Mouse (Mus musculus) kidney, embryonic 16.5 days (tissue): ENCODE data around the gene Ptpre. TPM values are rescaled to one million over a fixed set of nuclear protein-coding genes. Genes with fewer than 3 reads are reported as not detected.

ENCODE experiments used
- ATAC-seq: fragments of 200-750 bp; cut with Nextera tagmentation; 2 replicates; pipeline ENCODE4 v1.8.0; 2017; ENCODE audit warnings: moderate TSS enrichment; ENCODE audit not compliant: low FRiP score, low TSS enrichment
- H3K27ac ChIP-seq: fragments of 300-500 bp; sonication (generic); 2 replicates; pipeline ENCODE4 v1.5.1; 2014; ENCODE audit warnings: low read length
- H3K27me3 ChIP-seq: fragments of 300-500 bp; sonication (generic); 2 replicates; pipeline ENCODE4 v1.6.1; 2014; ENCODE audit warnings: low read length, control low read depth, mixed read lengths; ENCODE audit not compliant: insufficient read depth
- H3K36me3 ChIP-seq: fragments of 300-500 bp; sonication (generic); 2 replicates; pipeline ENCODE4 v1.6.1; 2014; ENCODE audit warnings: low read length, control low read depth, mixed read lengths; ENCODE audit not compliant: insufficient read depth
- H3K4me1 ChIP-seq: fragments of 300-500 bp; sonication (generic); 2 replicates; pipeline ENCODE4 v1.6.1; 2014; ENCODE audit warnings: low read length, control low read depth, mixed read lengths; ENCODE audit not compliant: insufficient read depth
- H3K4me2 ChIP-seq: fragments of 300-500 bp; sonication (generic); replicated peaks from 2 replicates; pipeline ENCODE4 v1.6.1; 2014; ENCODE audit warnings: low read depth, low read length
- H3K4me3 ChIP-seq: fragments of 300-500 bp; sonication (generic); 2 replicates; pipeline ENCODE4 v1.5.1; 2014; ENCODE audit warnings: mild to moderate bottlenecking, low read length
- H3K9ac ChIP-seq: fragments of 300-500 bp; sonication (generic); replicated peaks from 2 replicates; pipeline ENCODE4 v1.6.1; 2014; ENCODE audit warnings: low read length
- H3K9me3 ChIP-seq: fragments of 300-500 bp; sonication (generic); 2 replicates; pipeline ENCODE4 v1.6.1; 2016; ENCODE audit warnings: low read length, control low read depth
- WGBS: fragments of 180-500 bp; shearing (Covaris S2); extraction: QIAGEN DNeasy Blood & Tissue Kit; methylation state at CpG from one replicate; pipeline ENCODE4 v1.1.7; 2014; 5-methylcytosine and 5-hydroxymethylcytosine counted together
- polyA plus RNA-seq: library from polyadenylated mRNA; unstranded; fragments of >200 nt; fragmentation: Nextera tagmentation; extraction: Ambion mirVana; gene quantifications from 2 replicates; pipeline ENCODE4 v1.2.1, GENCODE M21; 2015

The Ptpre gene
- polyA plus RNA-seq, 1 experiment from 2014 or later: 1.3 TPM

DNA sequence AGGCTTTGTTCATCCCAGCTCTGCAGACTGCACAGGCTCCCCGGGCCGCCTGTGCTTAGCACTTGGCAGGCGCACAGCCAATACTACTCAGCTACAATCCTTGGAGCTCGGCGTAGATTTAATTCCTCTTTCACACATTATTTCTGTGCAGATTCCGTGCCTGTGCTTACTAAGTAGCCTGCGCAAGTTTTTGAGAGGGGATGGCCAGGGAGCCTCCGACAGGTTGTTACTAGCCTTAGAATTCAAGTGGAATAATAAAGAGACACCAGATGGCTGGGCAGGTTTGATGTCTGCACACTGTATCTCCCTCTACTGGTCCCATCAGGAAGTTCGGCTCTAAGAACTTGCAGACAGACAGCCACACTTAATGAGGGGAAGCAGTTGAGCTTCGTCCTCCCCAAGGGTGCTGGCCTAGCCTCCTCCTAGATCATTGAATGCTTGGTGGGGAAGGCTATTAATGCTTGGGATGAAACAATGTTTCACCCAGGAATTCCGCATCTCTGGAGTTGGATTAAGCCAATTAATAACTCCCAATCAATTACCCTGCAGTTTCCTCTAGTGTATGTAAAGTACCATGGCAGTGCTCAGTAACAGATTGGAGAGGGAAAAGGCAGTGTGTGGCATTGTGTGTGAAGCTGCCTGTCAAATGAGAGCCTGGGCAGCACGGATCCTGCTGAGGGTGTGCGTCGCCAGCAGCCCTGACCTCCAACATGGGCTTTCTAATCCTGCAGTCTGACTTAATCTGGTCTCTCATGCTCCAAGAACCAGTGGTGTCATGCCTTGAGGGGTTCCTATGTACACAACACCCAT lies 104.6 kb downstream of the Ptpre start:
- Histone ChIP-seq H3K27me3 (no peaks in the 10 kb centered on the region), H3K36me3 (no peaks in the 10 kb centered on the region), H3K4me1 (no peaks in the 10 kb centered on the region), H3K27ac (no peak overlapping the region), H3K9me3 (no peaks in the 10 kb centered on the region), H3K4me3 (no peak overlapping the region), H3K4me2 (no peak overlapping the region), H3K9ac (no peak overlapping the region)
- 66% methylated on average over 14 of the region's 14 CpGs for WGBS
- ATAC-seq: no peak; the same call in 1 of the 2 replicates

DNA sequence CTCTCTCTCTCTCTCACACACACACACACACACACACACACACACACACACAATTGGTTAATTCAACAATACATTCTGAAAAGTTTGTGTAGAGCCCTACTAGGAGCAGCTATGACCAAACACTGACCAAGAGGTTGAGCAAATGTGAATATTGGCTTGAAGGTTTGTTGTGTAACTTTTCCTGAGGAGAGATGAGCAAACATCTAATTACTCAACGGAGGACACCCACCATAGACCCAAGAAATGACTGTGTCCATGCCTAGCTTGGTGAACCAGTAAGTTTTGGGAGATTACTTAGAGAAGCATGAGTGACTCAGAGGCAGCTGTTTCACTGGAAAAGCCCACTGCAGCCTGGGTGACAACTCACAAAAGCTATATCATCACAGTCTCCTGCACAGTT lies 107.2 kb downstream of the Ptpre start:
- ATAC-seq: no peak
- WGBS: 88% methylated on average over 1 of the region's 1 CpGs
- H3K4me2 ChIP-seq: no peak overlapping the region
- no peaks in the 10 kb centered on the region for H3K9me3 ChIP-seq
- H3K4me3 ChIP-seq: no peak overlapping the region
- H3K27me3 ChIP-seq: no peaks in the 10 kb centered on the region
- H3K27ac ChIP-seq: no peak overlapping the region
- H3K4me1 ChIP-seq: no peaks in the 10 kb centered on the region
- H3K9ac ChIP-seq: no peak overlapping the region
- no peaks in the 10 kb centered on the region for H3K36me3 ChIP-seq

DNA sequence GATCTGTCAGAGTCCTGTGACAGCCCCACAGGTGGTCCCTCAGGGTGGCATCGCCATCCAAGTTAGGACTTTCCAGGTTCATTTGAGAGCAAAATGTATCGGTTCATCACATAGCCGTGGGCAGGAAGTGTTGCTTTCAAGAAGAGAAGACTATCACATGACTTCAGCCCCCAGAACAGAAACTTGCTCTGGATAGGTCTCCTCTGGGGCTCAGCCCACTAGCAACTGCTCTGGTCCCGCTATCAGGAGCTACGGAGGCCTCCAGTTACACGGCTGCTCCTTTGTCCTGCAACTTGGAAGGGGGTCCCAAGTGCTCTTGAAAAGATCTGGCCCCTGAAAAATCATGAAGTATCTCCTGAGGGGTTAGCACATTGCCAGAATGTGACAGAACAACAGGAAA lies 109.7 kb downstream of the Ptpre start:
- Histone ChIP-seq H3K4me2 (no peak overlapping the region), H3K4me3 (no peak overlapping the region), H3K36me3 (no peaks in the 10 kb centered on the region), H3K27ac (no peak overlapping the region), H3K27me3 (no peaks in the 10 kb centered on the region), H3K9ac (no peak overlapping the region), H3K4me1 (peaks cover 6% of the 10 kb centered on the region; the same call in 1 of the 2 replicates), H3K9me3 (no peaks in the 10 kb centered on the region)
- 84% methylated on average over 6 of the region's 6 CpGs for WGBS
- ATAC-seq: no peak

DNA sequence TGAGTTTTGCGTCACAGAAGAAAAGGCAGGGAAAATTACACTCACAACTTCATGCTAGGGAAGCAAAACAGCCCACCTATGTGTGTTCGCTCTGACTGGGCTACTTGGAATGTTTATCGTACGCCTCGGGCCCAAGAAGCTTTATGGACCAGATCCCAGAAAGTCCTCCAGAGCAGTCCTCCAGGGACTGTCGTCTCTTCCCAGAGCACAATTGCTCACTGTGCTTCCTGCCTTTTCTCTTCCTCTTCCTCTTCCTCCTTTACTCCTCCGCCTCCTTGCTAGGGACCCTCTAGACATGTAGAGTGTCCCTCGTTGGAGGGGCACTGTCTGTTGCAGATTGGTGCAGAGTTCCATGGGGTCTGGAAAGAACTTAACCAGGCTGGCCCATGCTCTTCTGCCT lies 111.5 kb downstream of the Ptpre start:
- Histone ChIP-seq H3K27me3 (no peaks in the 10 kb centered on the region), H3K27ac (no peak overlapping the region), H3K4me2 (no peak overlapping the region), H3K9ac (no peak overlapping the region), H3K4me3 (no peak overlapping the region), H3K4me1 (peaks cover 6% of the 10 kb centered on the region; the same call in 1 of the 2 replicates), H3K36me3 (no peaks in the 10 kb centered on the region), H3K9me3 (no peaks in the 10 kb centered on the region)
- 81% methylated on average over 8 of the region's 8 CpGs for WGBS
- ATAC-seq: no peak

DNA sequence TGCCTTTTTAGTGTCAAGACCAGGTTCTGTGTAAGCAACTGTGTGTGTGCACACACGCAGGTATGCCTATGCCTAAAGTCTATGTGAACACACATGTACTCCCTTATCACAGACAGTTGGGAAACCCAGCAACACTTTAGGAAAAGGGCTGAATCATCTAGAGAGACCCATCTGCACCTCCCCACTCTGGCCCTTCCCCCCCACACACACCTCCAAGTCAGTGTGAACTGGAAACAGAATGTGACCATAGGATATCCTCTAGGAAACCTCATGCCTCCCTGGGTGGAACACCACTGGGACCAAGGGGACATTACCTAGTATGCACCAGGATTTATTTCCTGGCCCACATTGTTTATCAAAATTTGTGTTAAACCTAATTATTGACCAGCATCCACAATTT lies 112.0 kb downstream of the Ptpre start:
- WGBS: 89% methylated on average over 1 of the region's 1 CpGs
- H3K4me2 ChIP-seq: no peak overlapping the region

DNA sequence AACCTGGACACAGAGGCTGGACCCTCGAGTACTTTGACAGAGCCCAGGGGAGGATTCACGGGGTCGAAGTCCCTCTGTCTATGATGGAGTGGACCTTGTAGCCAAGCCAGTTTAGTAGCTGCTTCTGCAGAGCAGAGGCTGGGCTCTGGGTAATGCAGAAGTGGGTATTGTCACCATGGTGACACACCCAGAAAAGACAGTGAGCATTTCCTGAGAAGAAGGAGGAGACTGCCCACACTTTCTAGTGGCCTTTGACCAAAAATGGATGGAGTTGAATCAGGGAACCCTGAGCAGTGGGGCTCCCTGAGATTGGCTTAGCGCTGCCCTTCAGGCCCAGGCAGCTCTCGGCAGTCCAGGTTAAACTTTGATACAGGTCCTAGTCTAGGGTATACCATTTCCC lies 112.8 kb downstream of the Ptpre start:
- no peaks in the 10 kb centered on the region for H3K9me3 ChIP-seq
- H3K27me3 ChIP-seq: no peaks in the 10 kb centered on the region
- 0 out of 2 replicates have a peak, but pooled peaks have one; percentile 27 for ATAC-seq
- no peak overlapping the region for H3K4me3 ChIP-seq
- peaks cover 6% of the 10 kb centered on the region; the same call in 1 of the 2 replicates for H3K4me1 ChIP-seq
- WGBS: 88% methylated on average over 5 of the region's 5 CpGs
- no peak overlapping the region for H3K9ac ChIP-seq
- no peaks in the 10 kb centered on the region for H3K36me3 ChIP-seq
- H3K4me2 ChIP-seq: no peak overlapping the region
- H3K27ac ChIP-seq: no peak overlapping the region

More for the DNA sequence above, 112.0 kb downstream of the Ptpre start:
- Histone ChIP-seq H3K4me1 (peaks cover 6% of the 10 kb centered on the region; the same call in 1 of the 2 replicates), H3K4me3 (no peak overlapping the region), H3K36me3 (no peaks in the 10 kb centered on the region), H3K27ac (no peak overlapping the region), H3K27me3 (no peaks in the 10 kb centered on the region), H3K9ac (no peak overlapping the region), H3K9me3 (no peaks in the 10 kb centered on the region)
- no peak for ATAC-seq

DNA sequence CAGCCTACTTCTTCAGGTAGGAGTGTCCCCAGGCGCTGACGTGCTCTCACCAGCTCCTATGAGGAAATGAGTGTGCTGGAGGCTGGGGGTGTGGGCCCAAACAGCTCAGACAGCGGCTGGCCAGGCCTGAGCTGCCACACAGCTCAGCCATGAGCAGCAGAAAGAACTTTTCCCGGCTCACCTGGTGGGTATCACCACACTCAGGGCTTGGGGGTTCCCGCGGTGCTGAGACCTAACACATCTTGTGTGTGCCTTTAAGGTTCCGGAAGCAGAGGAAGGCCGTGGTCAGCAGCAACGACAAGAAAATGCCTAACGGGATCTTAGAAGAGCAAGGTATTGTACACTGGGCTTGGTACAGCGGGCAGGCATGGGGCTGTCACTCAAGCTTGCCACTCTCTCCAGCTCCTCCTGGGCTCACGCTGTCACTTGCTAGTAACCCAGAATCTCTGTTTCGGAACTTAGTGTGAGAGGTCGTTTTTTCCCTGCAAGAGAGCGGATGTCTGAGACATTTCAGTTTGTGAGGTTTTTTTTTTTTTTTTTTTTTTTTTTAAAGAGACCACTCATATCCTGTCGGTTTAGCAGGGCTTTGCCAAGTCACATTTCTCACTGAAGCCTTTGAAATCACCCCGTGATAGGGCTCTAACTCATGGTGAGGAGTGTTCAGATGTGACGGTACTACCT lies 114.7 kb downstream of the Ptpre start:
- 55% methylated on average over 18 of the region's 18 CpGs for WGBS
- Histone ChIP-seq H3K4me2 (peak overlapping the region; percentile 32), H3K4me1 (peaks cover 6% of the 10 kb centered on the region; the same call in 1 of the 2 replicates), H3K36me3 (no peaks in the 10 kb centered on the region), H3K27ac (no peak overlapping the region), H3K27me3 (no peaks in the 10 kb centered on the region), H3K9me3 (no peaks in the 10 kb centered on the region), H3K9ac (no peak overlapping the region), H3K4me3 (peak overlapping the region; percentile 25)
- ATAC-seq: 0 out of 2 replicates have a peak, but pooled peaks have one; percentile 53

DNA sequence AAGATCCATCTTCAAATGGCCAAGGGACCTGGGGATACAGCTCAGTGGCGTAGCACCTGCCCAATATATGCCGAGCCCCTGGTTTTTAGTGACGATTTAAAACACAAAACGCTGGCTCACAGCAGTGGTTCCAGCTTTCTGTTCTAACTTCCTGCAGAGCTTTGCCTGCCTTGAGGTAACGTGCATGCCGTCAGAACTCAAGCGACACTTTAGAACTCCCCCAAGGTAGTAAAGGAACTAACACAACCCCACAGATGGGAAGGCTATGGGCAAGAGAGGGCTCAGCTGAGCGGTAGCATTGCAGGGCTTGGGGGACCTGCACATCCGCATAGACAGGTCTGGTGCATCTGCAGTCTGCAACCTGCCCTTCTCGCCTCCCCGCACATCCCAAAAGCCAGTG lies 115.5 kb downstream of the Ptpre start:
- Histone ChIP-seq H3K9ac (no peak overlapping the region), H3K4me3 (no peak overlapping the region), H3K4me1 (peaks cover 6% of the 10 kb centered on the region; the same call in 1 of the 2 replicates), H3K4me2 (no peak overlapping the region), H3K9me3 (no peaks in the 10 kb centered on the region), H3K36me3 (no peaks in the 10 kb centered on the region), H3K27ac (no peak overlapping the region), H3K27me3 (no peaks in the 10 kb centered on the region)
- no peak for ATAC-seq
- WGBS: 66% methylated on average over 11 of the region's 11 CpGs

DNA sequence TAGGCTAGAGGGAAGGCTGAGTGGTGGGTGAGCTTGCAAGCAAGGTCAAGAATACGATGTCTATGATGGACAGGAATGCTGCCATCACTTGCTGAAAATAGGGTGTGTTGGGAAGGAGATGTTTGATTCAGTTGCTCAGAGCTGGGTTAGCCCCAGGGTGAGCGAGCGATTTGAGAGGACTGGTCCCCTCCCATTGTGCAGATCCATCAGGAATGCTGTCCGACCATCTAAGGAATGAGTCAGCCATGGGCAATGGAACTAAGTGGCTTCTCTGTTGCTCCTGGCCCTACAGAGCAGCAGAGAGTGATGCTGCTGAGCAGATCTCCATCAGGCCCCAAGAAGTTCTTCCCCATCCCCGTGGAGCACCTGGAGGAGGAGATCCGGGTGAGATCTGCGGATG lies 116.3 kb downstream of the Ptpre start:
- Histone ChIP-seq H3K9me3 (no peaks in the 10 kb centered on the region), H3K9ac (no peak overlapping the region), H3K27me3 (no peaks in the 10 kb centered on the region), H3K4me3 (no peak overlapping the region), H3K4me2 (no peak overlapping the region), H3K36me3 (no peaks in the 10 kb centered on the region), H3K4me1 (peaks cover 6% of the 10 kb centered on the region; the same call in 1 of the 2 replicates), H3K27ac (no peak overlapping the region)
- ATAC-seq: no peak
- WGBS: 91% methylated on average over 7 of the region's 7 CpGs

DNA sequence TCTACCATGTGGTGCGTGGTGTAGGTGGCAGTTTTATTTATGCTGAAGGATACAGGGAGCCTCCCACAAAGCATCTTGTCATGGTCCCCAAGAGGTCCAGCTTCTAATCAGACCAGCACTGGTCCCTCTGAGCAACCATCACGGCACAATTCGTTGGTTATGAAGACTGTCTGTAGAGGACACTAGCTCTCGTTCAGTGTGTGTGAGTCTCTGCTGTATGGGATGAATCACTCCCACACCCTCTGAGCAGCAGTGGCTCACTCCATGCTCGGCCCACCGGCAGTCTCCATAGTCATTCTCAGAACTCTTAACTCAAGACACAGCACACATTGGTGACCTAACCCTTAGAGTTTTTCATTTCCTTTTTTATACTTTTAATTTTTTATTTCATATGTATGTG lies 117.0 kb downstream of the Ptpre start:
- H3K27me3 ChIP-seq: no peaks in the 10 kb centered on the region
- 82% methylated on average over 6 of the region's 6 CpGs for WGBS
- peaks cover 6% of the 10 kb centered on the region; the same call in 1 of the 2 replicates for H3K4me1 ChIP-seq
- H3K9me3 ChIP-seq: no peaks in the 10 kb centered on the region
- no peak overlapping the region for H3K4me2 ChIP-seq
- H3K27ac ChIP-seq: no peak overlapping the region
- no peak overlapping the region for H3K4me3 ChIP-seq
- no peak overlapping the region for H3K9ac ChIP-seq
- ATAC-seq: no peak
- H3K36me3 ChIP-seq: no peaks in the 10 kb centered on the region
